Mouse (Mus musculus) embryonic fibroblast, embryonic 13.5 days (primary cell): Measurements from ENCODE around the gene BC107364. TPM values are rescaled to one million over a fixed set of nuclear protein-coding genes. Genes with fewer than 3 reads are reported as not detected.
A peak's percentile ranks its signal among the peaks of the same experiment; 100 is the strongest.
"Not testable (repeated sequence)": the region's sequence is repeated elsewhere in the genome, so short reads cannot be mapped to it uniquely, and the experiment has no call there.

Source experiments
- H3K27ac ChIP-seq: 2 replicates; pipeline ENCODE4 v1.5.1; 2012; ENCODE audit warnings: low read length, control low read depth, inconsistent platforms; ENCODE audit not compliant: insufficient read depth
- H3K4me1 ChIP-seq: 2 replicates; pipeline ENCODE4 v1.6.1; 2011; ENCODE audit warnings: low read length; ENCODE audit not compliant: control insufficient read depth, insufficient read depth
- H3K4me3 ChIP-seq: 2 replicates; pipeline ENCODE4 v1.5.1; 2011; ENCODE audit warnings: mild to moderate bottlenecking, control low read depth, low read length; ENCODE audit not compliant: insufficient read depth
- CTCF ChIP-seq: IDR thresholded peaks from 2 replicates; pipeline ENCODE4 v1.5.1; 2011; ENCODE audit warnings: mild to moderate bottlenecking, control low read depth, low read length, moderate library complexity, borderline replicate concordance; ENCODE audit not compliant: insufficient read depth
- POLR2A ChIP-seq: IDR thresholded peaks from 2 replicates; pipeline ENCODE4 v1.6.1; 2011; ENCODE audit warnings: low read depth, mild to moderate bottlenecking, control low read depth, low read length, moderate library complexity
- polyA plus RNA-seq: library from polyadenylated mRNA; stranded (reverse); fragments of >200 nt; gene quantifications from 2 replicates; pipeline ENCODE4 v1.2.4, GENCODE M21; 2011; ENCODE audit warnings: low read depth; ENCODE audit not compliant: missing spikeins, insufficient read length

BC107364 gene
- polyA plus RNA-seq, 1 experiment, result not detected

DNA sequence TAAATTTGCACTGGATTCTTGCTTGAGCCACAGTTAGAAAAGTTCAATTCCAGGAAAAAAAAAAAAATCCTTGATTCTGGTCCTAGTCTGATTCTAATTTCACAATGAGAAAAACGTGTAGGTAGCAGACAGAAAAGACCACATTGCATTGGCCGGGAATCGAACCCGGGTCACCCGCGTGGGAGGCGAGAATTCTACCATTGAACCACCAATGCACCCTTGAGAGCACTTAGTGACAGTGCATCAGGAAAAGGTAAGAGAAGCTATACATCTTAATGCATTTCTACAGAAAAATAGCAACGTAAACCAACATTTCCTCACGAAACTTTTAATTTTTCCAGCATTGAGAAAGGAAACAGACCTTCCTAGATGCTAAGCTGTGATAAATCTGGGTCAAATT is 28.2 kb downstream of the BC107364 start:
- TF ChIP-seq POLR2A (no peak), CTCF (no peak)
- H3K4me1 ChIP-seq, result 0 out of 2 replicates have a peak, but pooled peaks cover 2% of the 10 kb centered on the region
- H3K27ac ChIP-seq, result no peak overlapping the region

DNA sequence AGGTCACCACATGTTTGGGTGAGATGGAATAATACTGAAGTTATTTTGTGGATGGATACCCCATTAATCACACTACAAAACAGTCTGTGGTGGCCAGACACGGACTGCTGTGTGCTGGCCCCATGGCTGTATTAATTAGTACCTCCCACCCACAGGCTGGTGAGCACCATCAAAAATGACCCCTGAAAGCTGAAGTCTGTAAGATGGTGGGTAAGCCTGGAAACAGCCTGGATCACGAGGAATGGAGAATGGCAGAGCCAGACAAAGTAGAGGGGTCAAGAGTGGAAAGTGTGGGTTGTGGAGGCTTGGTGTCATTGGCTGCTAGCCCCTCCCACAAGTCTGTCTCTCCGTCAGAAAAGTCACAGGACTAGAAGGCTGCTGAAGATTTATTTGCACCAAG is 31.3 kb downstream of the BC107364 start:
- H3K4me3 ChIP-seq, result no peak overlapping the region
- TF ChIP-seq POLR2A (no peak), CTCF (no peak)
- peak overlapping the region; percentile 53; the same call in 1 of the 2 replicates for H3K27ac ChIP-seq
- no peaks in the 10 kb centered on the region for H3K4me1 ChIP-seq

More for the DNA sequence above, 28.2 kb downstream of the BC107364 start:
- no peak overlapping the region for H3K4me3 ChIP-seq

DNA sequence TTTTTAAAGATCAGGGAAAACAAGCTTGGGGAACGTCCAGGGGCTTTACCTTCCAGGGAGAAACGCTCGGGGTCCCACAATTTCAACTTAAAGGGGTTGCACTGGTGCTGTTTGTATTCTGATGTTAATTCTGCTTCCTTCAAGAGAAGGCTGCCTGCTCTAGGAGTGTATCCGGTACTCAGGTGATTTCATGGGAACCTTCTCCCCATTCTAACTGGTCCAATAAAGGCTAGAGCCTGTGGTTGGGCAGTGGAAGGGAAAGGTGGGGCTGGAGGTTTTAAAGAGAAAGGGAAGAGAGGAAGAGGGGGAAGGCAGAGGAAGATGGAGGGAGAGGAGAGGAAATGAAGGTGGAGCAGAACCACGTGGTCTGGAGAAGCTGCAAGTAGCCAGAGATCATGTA is 33.2 kb downstream of the BC107364 start:
- H3K4me1 ChIP-seq, H3K27ac ChIP-seq, H3K4me3 ChIP-seq: not testable (repeated sequence)

DNA sequence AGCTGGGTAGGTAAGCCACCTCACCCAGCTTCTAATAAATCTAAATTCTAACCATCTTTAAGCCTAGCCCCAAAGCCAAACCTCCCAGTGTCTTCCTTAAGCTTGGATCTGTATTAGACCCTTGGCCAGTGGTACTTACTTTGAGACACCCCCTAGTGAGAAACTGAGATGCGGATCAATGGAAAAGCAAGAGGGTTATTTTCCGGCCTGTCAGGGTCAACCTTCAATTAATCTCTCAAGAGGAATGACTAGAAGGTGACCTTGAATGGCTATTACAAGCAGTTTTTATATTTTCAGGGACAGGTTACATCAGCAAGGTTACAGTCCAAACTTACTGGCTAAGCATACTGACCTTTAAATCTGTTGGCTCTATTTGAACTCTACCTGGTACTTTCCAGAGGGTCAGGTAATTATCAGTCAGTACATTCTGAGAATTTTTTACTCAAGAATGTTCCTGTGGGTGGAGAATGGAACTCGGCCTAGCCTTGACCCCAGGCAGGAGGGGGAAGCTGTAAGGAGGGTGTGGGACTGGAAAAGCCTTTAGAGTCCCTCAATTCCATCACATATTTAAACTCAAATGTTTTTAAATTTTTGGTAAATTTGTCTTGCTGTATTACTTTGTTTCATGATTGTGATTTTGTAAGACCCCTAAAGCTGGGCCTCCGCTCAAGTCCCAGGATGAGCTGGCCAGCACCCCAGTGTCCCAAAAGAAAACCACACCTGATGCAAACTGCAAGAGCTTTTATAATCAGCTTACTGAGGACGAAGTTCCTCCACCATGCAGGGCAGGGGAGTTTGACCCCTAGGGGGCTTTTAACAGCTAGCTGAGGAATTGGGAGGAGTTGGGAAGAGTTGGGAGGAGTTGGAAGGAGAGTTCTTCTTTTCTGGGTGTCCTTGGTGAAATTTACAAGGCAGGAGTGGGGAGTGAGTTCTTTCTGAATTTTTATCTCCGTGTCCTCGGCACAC is 34.0 kb downstream of the BC107364 start:
- Histone ChIP-seq H3K27ac (no peak overlapping the region), H3K4me1 (no peaks in the 10 kb centered on the region), H3K4me3 (no peak overlapping the region)
- TF ChIP-seq CTCF (no peak), POLR2A (no peak)

DNA sequence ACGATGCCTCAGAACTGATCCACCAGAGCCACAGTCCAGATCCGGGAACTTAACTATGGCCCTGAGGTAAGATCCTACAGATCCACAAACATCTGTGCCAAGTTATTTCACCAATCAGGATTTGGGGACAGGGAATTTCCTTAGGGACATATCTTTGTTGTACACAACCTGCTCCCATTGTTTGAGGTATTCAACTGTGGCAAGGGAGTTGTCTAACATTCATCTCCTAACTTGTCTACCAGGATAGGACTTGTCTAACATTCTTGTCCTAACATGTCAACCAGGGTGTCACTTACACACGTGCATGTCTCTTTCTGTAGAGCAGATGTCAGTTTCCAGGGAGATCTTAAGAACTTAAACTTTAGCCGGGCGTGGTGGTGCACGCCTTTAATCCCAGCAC is 35.5 kb downstream of the BC107364 start:
- no peak overlapping the region for H3K4me3 ChIP-seq
- H3K27ac ChIP-seq, result no peak overlapping the region
- H3K4me1 ChIP-seq, result no peaks in the 10 kb centered on the region
- TF ChIP-seq CTCF (no peak), POLR2A (no peak)

DNA sequence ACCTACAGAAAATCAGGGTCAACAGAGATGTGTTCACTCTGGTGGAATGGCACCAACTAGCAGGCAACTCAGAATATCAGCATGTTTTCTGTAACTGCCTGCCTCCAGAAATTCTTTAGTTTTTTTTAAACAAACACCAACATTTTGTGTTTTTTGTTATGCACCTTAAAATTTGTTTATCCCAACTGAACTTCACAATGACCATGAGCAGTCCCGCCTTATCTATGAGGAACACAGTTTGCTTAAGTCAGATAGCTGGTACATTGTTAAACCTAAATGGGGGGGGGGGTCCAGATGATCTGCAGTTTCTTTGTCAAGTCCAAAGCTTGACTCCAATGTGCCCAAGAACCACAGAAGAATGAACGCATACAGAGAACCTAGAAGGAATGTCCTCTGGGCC is 36.0 kb downstream of the BC107364 start:
- Histone ChIP-seq H3K4me1 (no peaks in the 10 kb centered on the region), H3K27ac (no peak overlapping the region), H3K4me3 (no peak overlapping the region)
- no peak for TF ChIP-seq POLR2A
- TF ChIP-seq CTCF, result no peak

DNA sequence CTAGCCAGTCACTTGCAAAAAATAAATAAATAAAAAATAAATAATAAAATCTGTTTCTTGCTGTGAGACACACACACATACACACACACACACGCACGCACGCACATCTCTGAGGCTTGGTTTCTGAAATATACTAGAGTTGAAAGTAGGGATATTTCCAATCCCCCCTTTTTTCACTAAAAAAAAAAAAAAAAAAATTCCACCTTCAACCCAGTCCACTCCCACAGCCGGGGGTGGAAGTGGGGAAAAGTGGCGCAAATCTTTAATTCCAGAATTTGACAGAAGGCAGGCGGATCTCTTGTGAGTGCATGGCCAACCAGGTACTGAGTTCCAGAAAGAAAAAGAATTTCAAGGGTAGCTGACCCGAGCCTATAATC is 37.2 kb downstream of the BC107364 start:
- TF ChIP-seq POLR2A (no peak), CTCF (no peak)
- no peak overlapping the region for H3K27ac ChIP-seq
- H3K4me3 ChIP-seq, result no peak overlapping the region
- H3K4me1 ChIP-seq, result no peaks in the 10 kb centered on the region

DNA sequence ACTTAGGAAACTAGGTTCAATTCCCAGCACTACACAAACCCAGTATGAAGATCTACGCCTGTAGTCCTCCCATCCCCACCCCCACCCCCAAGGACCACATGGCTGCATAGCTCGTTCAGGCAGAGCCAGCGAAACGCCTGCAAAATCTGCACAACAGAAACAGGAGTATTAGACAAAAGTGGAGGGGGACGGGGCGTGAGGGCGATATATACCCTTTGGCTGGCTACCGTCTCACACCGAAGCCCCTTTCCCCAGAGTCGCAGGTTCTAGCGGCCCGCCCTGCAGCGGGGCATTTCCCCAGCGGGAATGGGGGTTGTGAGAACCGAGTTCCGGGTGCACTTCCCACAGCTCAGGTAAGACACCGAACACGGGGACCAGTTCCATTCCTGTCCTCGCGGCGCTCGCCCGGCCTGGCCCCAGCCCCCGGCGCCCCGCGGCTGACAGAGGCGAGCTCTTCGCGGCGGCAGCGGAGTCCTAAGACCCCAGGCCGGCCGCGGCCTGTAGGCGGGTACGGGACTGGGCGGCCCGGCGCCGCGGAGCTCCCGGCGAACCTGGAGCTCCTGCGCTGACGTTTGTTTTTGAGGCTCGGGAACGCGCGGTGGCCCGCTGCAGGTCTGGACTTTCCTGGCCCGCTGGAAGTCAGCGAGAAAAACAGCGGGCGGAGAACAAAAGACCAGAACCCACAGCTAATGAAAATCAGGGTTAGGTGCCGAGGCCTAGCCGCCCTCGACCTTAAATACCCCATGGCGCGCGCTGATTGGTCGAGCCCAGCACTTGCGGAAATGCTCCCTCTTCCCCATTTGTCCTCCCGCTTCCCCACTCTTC is 37.8 kb downstream of the BC107364 start:
- TF ChIP-seq CTCF (no peak), POLR2A (peak; percentile 94)
- peak overlapping the region; percentile 46 for H3K4me3 ChIP-seq
- H3K27ac ChIP-seq, result peak overlapping the region; percentile 70
- peaks cover 2% of the 10 kb centered on the region; the same call in 1 of the 2 replicates for H3K4me1 ChIP-seq

DNA sequence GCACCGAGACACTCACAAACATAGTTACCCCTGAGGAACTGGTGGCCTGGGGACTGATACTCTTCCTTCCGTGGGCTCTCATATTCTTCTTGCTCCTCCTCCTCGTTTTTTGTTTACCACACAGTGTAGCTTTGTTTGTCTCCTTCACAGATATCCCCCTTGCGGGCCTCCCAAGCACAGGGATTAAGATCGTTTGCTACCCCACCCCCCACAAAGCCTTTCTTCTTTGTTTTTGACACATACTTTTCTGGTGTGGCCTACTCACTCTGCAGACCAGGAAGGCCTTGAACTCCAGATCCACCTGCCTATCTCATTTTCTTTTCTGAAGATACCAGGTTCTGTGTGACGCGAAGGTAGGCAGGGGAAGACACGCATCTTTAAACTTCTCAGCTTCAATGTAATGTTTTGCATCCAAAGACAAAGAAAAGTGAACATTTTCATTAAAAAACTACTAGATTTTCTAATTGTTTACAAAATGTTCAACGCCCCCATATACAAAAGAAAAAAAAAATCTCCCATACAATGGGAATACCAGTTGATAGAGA is 38.5 kb downstream of the BC107364 start:
- no peak overlapping the region for H3K27ac ChIP-seq
- TF ChIP-seq CTCF (no peak), POLR2A (no peak)

DNA sequence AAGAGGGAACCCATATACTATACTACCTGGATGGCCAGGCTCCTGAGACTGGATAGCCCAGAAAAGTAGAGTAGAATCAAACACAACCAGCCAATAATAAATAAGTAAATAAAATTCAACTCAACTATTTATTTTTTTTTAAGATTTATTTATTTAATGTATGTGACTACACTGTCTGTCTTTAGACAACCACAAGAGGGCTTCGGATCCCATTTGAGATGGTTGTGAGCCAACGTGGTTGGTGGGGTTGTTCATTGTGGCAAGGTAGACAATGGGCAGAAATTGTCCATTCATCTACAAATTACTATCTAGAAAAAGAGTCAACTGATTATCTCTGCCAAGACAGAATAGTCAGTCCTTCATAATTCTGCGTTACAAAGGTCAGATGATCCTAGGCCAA is 40.3 kb downstream of the BC107364 start:
- H3K27ac ChIP-seq, result no peak overlapping the region
- peaks cover 3% of the 10 kb centered on the region; the same call in 1 of the 2 replicates for H3K4me1 ChIP-seq
- no peak for TF ChIP-seq CTCF
- no peak for TF ChIP-seq POLR2A
- H3K4me3 ChIP-seq, result no peak overlapping the region

More for the DNA sequence above, 38.5 kb downstream of the BC107364 start:
- peak overlapping the region; percentile 46 for H3K4me3 ChIP-seq
- peaks cover 3% of the 10 kb centered on the region; the same call in 1 of the 2 replicates for H3K4me1 ChIP-seq
